Mouse (Mus musculus) embryonic fibroblast, embryonic 13.5 days (primary cell): ENCODE results near the gene Olfr543. TPM values are rescaled to one million over a fixed set of nuclear protein-coding genes. Genes with fewer than 3 reads are reported as not detected.

Experiments used
- H3K27ac ChIP-seq: 2 replicates; pipeline ENCODE4 v1.5.1; 2012; ENCODE audit warnings: low read length, control low read depth, inconsistent platforms; ENCODE audit not compliant: insufficient read depth
- H3K4me1 ChIP-seq: 2 replicates; pipeline ENCODE4 v1.6.1; 2011; ENCODE audit warnings: low read length; ENCODE audit not compliant: control insufficient read depth, insufficient read depth
- H3K4me3 ChIP-seq: 2 replicates; pipeline ENCODE4 v1.5.1; 2011; ENCODE audit warnings: mild to moderate bottlenecking, control low read depth, low read length; ENCODE audit not compliant: insufficient read depth
- CTCF ChIP-seq: IDR thresholded peaks from 2 replicates; pipeline ENCODE4 v1.5.1; 2011; ENCODE audit warnings: mild to moderate bottlenecking, control low read depth, low read length, moderate library complexity, borderline replicate concordance; ENCODE audit not compliant: insufficient read depth
- POLR2A ChIP-seq: IDR thresholded peaks from 2 replicates; pipeline ENCODE4 v1.6.1; 2011; ENCODE audit warnings: low read depth, mild to moderate bottlenecking, control low read depth, low read length, moderate library complexity
- polyA plus RNA-seq: library from polyadenylated mRNA; stranded (reverse); fragments of >200 nt; gene quantifications from 2 replicates; pipeline ENCODE4 v1.2.4, GENCODE M21; 2011; ENCODE audit warnings: low read depth; ENCODE audit not compliant: missing spikeins, insufficient read length

Olfr543 gene
- polyA plus RNA-seq, 1 experiment = not detected

DNA sequence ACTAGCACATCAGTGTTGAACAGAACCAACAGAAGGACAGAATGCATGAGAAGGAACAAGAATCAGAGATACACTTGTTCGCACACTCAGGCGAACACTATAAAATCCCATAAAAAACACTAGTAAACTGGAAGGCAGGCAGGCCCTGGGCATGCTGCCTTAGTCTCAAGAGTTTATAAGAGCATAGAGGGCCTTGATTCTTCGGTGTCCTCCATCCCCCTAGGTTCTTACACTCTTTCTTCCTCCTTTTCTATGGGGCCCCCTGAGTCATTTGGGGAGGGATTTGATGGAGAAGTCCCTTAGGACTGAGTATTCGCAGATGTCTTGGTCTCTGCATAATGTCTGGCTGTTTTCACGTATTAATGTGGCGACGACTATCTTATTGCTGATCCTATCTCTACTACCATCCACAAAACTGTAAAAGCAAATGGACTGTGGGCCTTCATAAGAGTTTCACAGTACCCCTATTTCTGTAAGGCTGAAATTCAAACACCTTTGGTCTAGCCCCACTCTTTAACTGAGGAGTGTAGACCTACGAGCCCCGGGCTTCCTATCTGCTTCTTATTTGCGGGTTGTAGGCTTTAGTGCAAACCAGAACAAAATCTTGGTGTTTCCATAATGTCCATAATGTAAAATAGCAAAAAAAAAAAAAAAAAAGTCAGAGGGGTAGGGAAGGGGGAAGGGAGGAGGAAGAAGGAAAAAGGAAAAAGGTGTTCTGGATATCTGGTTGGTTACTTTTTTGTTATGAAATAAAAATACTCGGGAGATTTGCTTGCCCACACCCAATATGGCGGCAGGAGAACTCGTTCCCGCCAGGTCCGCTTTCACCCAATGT, 40.4 kb downstream of the Olfr543 start:
- TF ChIP-seq CTCF = no peak
- no peak for TF ChIP-seq POLR2A
- H3K4me1 ChIP-seq = peaks cover 2% of the 10 kb centered on the region; the same call in 1 of the 2 replicates
- H3K4me3 ChIP-seq = no peak overlapping the region
- no peak overlapping the region; the same call in 1 of the 2 replicates for H3K27ac ChIP-seq

DNA sequence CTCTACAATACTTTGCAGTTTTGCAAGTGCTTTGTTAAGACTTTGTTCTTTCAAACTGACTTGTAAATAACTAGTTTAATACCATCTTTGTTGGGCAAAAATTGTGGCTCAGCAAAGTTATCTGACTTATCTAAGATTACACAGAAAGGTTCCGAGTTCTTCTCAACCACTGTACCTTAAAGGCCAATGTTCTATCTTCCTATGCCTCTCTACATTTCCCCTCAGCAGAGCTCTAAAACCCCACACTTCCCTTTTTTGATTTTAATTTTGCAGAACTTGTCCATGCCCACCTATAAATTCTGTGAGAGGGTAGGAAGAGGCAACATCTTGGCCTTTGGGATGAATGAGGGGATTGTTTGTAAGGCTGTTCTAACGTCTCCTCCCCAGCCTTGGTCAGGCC, 47.1 kb downstream of the Olfr543 start:
- H3K4me1 ChIP-seq = no peaks in the 10 kb centered on the region; the same call in 1 of the 2 replicates
- TF ChIP-seq CTCF (no peak), POLR2A (no peak)
- H3K27ac ChIP-seq = no peak overlapping the region
- no peak overlapping the region for H3K4me3 ChIP-seq

Other genes with a start within 250 kb of the Olfr543 start
- gene Rhog, start 225.6 kb downstream of the Olfr543 start, polyA plus RNA-seq = 63.8 and 66.2 TPM in 2 replicates
- 20.5 and 27.6 TPM in 2 replicates for gene Stim1, start 213.9 kb downstream of the Olfr543 start, polyA plus RNA-seq
- gene Rrm1, start 40.0 kb downstream of the Olfr543 start, polyA plus RNA-seq = 167 and 222 TPM in 2 replicates
- gene Olfr544, start 6.6 kb upstream of the Olfr543 start, polyA plus RNA-seq = not detected in 2 replicates
- gene Olfr545, start 17.9 kb upstream of the Olfr543 start, polyA plus RNA-seq = not detected in 2 replicates
- gene Olfr547, start 53.1 kb upstream of the Olfr543 start, polyA plus RNA-seq = not detected in 2 replicates
- gene Olfr548-ps1, start 59.2 kb upstream of the Olfr543 start, polyA plus RNA-seq = not detected in 2 replicates
- not detected in 2 replicates for gene Olfr549, start 68.2 kb upstream of the Olfr543 start, polyA plus RNA-seq
- 8.4 and 8.8 TPM in 2 replicates for gene Trim21, start 83.8 kb upstream of the Olfr543 start, polyA plus RNA-seq
- not detected in 2 replicates for gene Olfr550, start 89.8 kb upstream of the Olfr543 start, polyA plus RNA-seq
- not detected in 2 replicates for gene Olfr551, start 110.2 kb upstream of the Olfr543 start, polyA plus RNA-seq
- not detected in 2 replicates for gene Olfr552, start 116.1 kb upstream of the Olfr543 start, polyA plus RNA-seq
- gene Olfr553, start 136.5 kb upstream of the Olfr543 start, polyA plus RNA-seq = not detected in 2 replicates
- not detected in 2 replicates for gene Olfr554, start 156.8 kb upstream of the Olfr543 start, polyA plus RNA-seq
- not detected in 2 replicates for gene Olfr555, start 177.1 kb upstream of the Olfr543 start, polyA plus RNA-seq
- gene Olfr556, start 183.2 kb upstream of the Olfr543 start, polyA plus RNA-seq = not detected in 2 replicates
- gene Trim68, start 205.6 kb upstream of the Olfr543 start, polyA plus RNA-seq = 10.0 and 10.6 TPM in 2 replicates
- not detected in 2 replicates for gene Olfr557, start 214.2 kb upstream of the Olfr543 start, polyA plus RNA-seq
- not detected in 2 replicates for gene Olfr558, start 220.5 kb upstream of the Olfr543 start, polyA plus RNA-seq
- gene Olfr33, start 237.4 kb upstream of the Olfr543 start, polyA plus RNA-seq = not detected in 2 replicates
- not detected in 2 replicates for gene Olfr559, start 245.8 kb upstream of the Olfr543 start, polyA plus RNA-seq